Mouse (Mus musculus): ENCODE data around the gene Timm29. TPM values are rescaled to one million over a fixed set of nuclear protein-coding genes. Genes with fewer than 3 reads are reported as not detected.

Gene Timm29
- total RNA-seq (2023): 29.4 TPM

GRCm38 (mm10) chr9:21592703-21593121 lies at the start of gene Timm29, which contains the start of gene Yipf2:
Gene Timm29, plus strand, starts transcription at chr9:21592722.
Gene Yipf2, minus strand, starts transcription at chr9:21592828.

DNA sequence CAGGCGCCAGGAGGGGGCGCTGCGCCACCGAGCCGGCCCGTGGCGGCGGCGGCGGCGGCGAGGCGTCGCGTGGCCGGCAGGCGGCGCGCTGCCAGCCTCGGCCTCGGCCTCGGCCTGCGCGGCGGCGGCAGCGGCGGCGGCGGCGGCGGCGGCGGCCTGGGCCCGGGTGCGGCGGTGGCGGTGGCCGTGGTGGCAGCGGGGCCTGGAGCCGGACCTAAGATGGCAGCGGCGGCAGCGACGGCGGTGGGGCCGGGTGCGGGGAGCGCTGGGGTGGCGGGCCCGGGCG lies 45.8 kb upstream of the Timm29 start, which contains the start of gene Carm1:
Gene Carm1 (plus strand): TSS at position 106 of the 286 bp plus-strand sequence.

GRCm38 (mm10) chr9:21615617-21616231 lies 23.2 kb downstream of the Timm29 start, which contains the start of gene Smarca4:
Gene Smarca4, plus strand, starts transcription at chr9:21616169.

Other genes with a start within 250 kb of the Timm29 start
- 138 TPM for gene Ilf3, start 224.9 kb upstream of the Timm29 start, total RNA-seq (2023)
- gene Qtrt1, start 180.9 kb upstream of the Timm29 start, total RNA-seq (2023): 65.5 TPM
- gene Dnm2, start 167.8 kb upstream of the Timm29 start, total RNA-seq (2023): 360 TPM
- gene Tmed1, start 82.5 kb upstream of the Timm29 start, total RNA-seq (2023): 0.64 TPM
- 62.5 TPM for gene AB124611, start 66.5 kb upstream of the Timm29 start, total RNA-seq (2023)
- gene Carm1, start 45.8 kb upstream of the Timm29 start, total RNA-seq (2023): 66.6 TPM
- gene Yipf2, start 106 bp downstream of the Timm29 start, total RNA-seq (2023): 8.4 TPM
- gene Smarca4, start 23.4 kb downstream of the Timm29 start, total RNA-seq (2023): 84.4 TPM
- 45.3 TPM for gene Ldlr, start 130.8 kb downstream of the Timm29 start, total RNA-seq (2023)
- 1.6 TPM for gene Spc24, start 167.6 kb downstream of the Timm29 start, total RNA-seq (2023)
- gene Kank2, start 206.0 kb downstream of the Timm29 start, total RNA-seq (2023): not detected
- gene Angptl8, start 242.8 kb downstream of the Timm29 start, total RNA-seq (2023): not detected